Mouse (Mus musculus) brain, embryonic 14.5 days (tissue): Measurements from ENCODE around the gene Hoxb3. TPM values are rescaled to one million over a fixed set of nuclear protein-coding genes. Genes with fewer than 3 reads are reported as not detected.

Experiments
- DNase-seq: peaks from one replicate; pipeline ENCODE4 v3.0.0-alpha.2; 2011; ENCODE audit warnings: low read depth
- CTCF ChIP-seq: fragments of 200-500 bp; IDR thresholded peaks from 2 replicates; pipeline ENCODE4 v1.5.1; 2012; ENCODE audit warnings: inconsistent platforms, mild to moderate bottlenecking, moderate library complexity, borderline replicate concordance; ENCODE audit not compliant: insufficient read depth, insufficient read length; ENCODE audit errors: extremely low read depth
- POLR2A ChIP-seq: fragments of 200-500 bp; IDR thresholded peaks from 2 replicates; pipeline ENCODE4 v1.6.1; 2012; ENCODE audit warnings: mild to moderate bottlenecking, inconsistent platforms, borderline replicate concordance; ENCODE audit not compliant: poor library complexity, insufficient read depth, insufficient read length, severe bottlenecking; ENCODE audit errors: extremely low read depth
- polyA plus RNA-seq: library from polyadenylated mRNA; depleted of rRNA; stranded (reverse); fragments of >200 nt; gene quantifications from 2 replicates; pipeline ENCODE4 v1.2.3, GENCODE M21; 2012

Hoxb3 gene
- polyA plus RNA-seq, 1 experiment: 41.7 TPM

GRCm38 (mm10) chr11:96324965-96325364 is 1.8 kb downstream of the Hoxb3 start:
- TF ChIP-seq CTCF (no peak), POLR2A (no peak)
- no peak for DNase-seq

GRCm38 (mm10) chr11:96325747-96326212 is 2.7 kb downstream of the Hoxb3 start:
- no peak for DNase-seq

GRCm38 (mm10) chr11:96326705-96327104 is 3.6 kb downstream of the Hoxb3 start:
- TF ChIP-seq POLR2A: no peak
- no peak for TF ChIP-seq CTCF
- no peak for DNase-seq

More at GRCm38 (mm10) chr11:96325747-96326212, 2.7 kb downstream of the Hoxb3 start:
- TF ChIP-seq CTCF: no peak

GRCm38 (mm10) chr11:96327122-96327521 is 4.0 kb downstream of the Hoxb3 start:
- DNase-seq: no peak
- TF ChIP-seq POLR2A: no peak
- no peak for TF ChIP-seq CTCF

GRCm38 (mm10) chr11:96327750-96328149 is 4.6 kb downstream of the Hoxb3 start:
- TF ChIP-seq CTCF: no peak
- no peak for TF ChIP-seq POLR2A
- DNase-seq: no peak

- no peak for TF ChIP-seq POLR2A
- no peak for TF ChIP-seq CTCF
- no peak for DNase-seq
Observed at GRCm38 (mm10) chr11:96328605-96329004, 5.5 kb downstream of the Hoxb3 start.

- TF ChIP-seq POLR2A (no peak), CTCF (no peak)
- DNase-seq: no peak
Observed at GRCm38 (mm10) chr11:96332105-96332504, 9.0 kb downstream of the Hoxb3 start.

- DNase-seq: no peak
- TF ChIP-seq POLR2A (no peak), CTCF (no peak)
Observed at GRCm38 (mm10) chr11:96332618-96333032, 9.5 kb downstream of the Hoxb3 start.

GRCm38 (mm10) chr11:96333241-96334001 is 10.3 kb downstream of the Hoxb3 start:
- DNase-seq: no peak
- TF ChIP-seq POLR2A (no peak), CTCF (no peak)

GRCm38 (mm10) chr11:96334002-96334364 is 10.9 kb downstream of the Hoxb3 start:
- TF ChIP-seq CTCF (no peak), POLR2A (no peak)
- DNase-seq: no peak

GRCm38 (mm10) chr11:96334998-96335397 is 11.9 kb downstream of the Hoxb3 start:
- DNase-seq: no peak
- TF ChIP-seq CTCF: no peak
- no peak for TF ChIP-seq POLR2A

- no peak for DNase-seq
- TF ChIP-seq POLR2A (no peak), CTCF (no peak)
Observed at GRCm38 (mm10) chr11:96336597-96336996, 13.5 kb downstream of the Hoxb3 start.
